Mouse (Mus musculus): ENCODE data around the gene Chmp5.

Gene Chmp5

GRCm38 (mm10) chr4:40936175-40936839 lies 11.9 kb upstream of the Chmp5 start:
- in situ Hi-C loops (cut with MboI; ENCODE audit: low pct_unique_long_range_greater_than_20kb in 1 of 2, low sequenced_read_pairs in 2 of 2, unreplicated experiment in 1 of 2): no loop called here

- in situ Hi-C loops (cut with MboI; ENCODE audit: low pct_unique_long_range_greater_than_20kb in 1 of 2, low sequenced_read_pairs in 2 of 2, unreplicated experiment in 1 of 2): no loop called here
These were observed 9.4 kb upstream of the Chmp5 start for GRCm38 (mm10) chr4:40938793-40939192.

GRCm38 (mm10) chr4:40943651-40944050 lies 4.6 kb upstream of the Chmp5 start:
- in situ Hi-C loops (cut with MboI; ENCODE audit: low pct_unique_long_range_greater_than_20kb in 1 of 2, low sequenced_read_pairs in 2 of 2, unreplicated experiment in 1 of 2): no loop called here

GRCm38 (mm10) chr4:40946516-40947121 lies 1.6 kb upstream of the Chmp5 start:
- in situ Hi-C loops (cut with MboI; ENCODE audit: low pct_unique_long_range_greater_than_20kb in 1 of 2, low sequenced_read_pairs in 2 of 2, unreplicated experiment in 1 of 2): no loop called here

- in situ Hi-C loops (cut with MboI; ENCODE audit: low pct_unique_long_range_greater_than_20kb in 1 of 2, low sequenced_read_pairs in 2 of 2, unreplicated experiment in 1 of 2): no loop called here
These were observed 545 bp upstream of the Chmp5 start for GRCm38 (mm10) chr4:40947565-40948159.

- in situ Hi-C loops (cut with MboI; ENCODE audit: low pct_unique_long_range_greater_than_20kb in 1 of 2, low sequenced_read_pairs in 2 of 2, unreplicated experiment in 1 of 2): no loop called here
These were observed 5.3 kb downstream of the Chmp5 start for GRCm38 (mm10) chr4:40953521-40953920.

DNA sequence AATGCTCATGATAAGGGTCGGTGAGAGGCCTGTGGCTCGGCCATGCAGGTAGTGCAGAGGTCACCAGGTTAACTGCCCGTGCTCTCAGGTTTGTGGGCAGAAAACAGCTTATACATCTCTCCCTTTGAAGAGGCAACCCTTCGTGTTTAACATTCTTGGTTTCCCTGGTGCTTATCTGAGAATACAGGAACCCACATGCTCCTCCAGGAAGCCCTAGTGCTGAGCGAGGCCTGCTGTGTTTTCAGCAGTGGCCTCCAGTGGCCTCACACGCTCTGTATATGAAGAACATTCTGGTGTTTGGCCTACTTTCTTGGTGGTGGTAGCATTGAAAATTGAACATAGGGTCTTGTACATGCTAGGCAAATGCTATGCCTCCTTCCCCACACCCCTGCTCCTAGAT lies 7.7 kb downstream of the Chmp5 start:
- in situ Hi-C loops (cut with MboI; ENCODE audit: low pct_unique_long_range_greater_than_20kb in 1 of 2, low sequenced_read_pairs in 2 of 2, unreplicated experiment in 1 of 2): no loop called here

- in situ Hi-C loops (cut with MboI; ENCODE audit: low pct_unique_long_range_greater_than_20kb in 1 of 2, low sequenced_read_pairs in 2 of 2, unreplicated experiment in 1 of 2): no loop called here
These were observed 15.3 kb downstream of the Chmp5 start for GRCm38 (mm10) chr4:40963536-40963935.

DNA sequence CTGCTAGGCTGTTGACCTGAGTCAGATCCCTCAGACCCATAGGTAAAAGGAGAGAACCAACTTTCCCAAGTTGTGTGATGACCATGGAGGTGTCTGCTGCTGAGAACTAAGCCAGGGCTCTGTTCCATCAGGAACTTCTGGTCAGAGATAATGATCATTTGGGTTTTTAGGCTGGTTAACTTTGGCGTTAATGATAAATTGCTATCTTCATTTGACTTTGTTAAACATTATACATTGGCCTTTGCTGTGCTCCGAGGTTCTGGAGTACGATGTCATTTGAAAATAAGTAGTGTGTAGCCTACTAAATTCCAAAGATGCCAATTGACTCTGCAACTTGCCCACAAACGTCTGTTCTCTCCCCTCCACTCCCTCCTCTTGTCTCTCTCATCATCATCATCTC lies 21.0 kb downstream of the Chmp5 start:
- in situ Hi-C loops (cut with MboI; ENCODE audit: low pct_unique_long_range_greater_than_20kb in 1 of 2, low sequenced_read_pairs in 2 of 2, unreplicated experiment in 1 of 2): no loop called here

DNA sequence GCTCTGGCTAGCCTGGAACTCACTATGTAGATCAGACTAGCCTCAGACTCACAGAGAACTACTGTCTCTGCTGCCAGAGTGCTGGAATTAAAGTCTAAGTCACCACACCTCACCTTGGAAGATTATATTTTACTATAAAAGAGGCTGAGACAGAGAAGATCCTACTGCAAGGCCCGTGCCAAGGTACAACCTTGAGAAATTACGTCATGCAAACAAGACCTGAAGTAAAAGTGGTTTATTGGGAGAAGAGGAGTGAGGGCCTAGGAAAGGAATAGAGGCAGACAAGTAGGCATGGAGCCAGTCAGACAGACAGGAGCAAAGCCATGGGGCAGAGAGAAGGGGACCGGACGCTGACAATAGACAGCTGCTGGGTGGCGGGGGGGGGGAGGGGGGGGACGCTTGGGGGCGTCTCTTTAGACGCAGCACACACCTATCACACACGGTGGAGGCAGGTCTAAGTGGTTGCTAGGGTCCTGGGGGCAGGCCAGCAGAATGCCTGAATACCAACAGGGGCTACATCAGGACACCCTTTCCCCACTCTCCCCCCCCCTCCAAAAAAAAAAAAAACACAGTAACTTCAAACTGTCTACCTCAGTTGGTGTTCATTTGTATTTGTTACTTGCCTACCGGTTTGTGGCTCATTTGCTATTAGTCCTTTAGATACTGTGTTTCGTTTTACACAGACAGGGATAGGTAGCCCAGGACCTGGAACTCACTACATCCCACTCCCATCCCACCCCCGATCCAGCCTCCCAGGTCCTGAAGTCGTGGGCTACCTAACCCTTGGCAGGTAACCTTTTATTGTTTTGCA lies 21.8 kb downstream of the Chmp5 start:
- in situ Hi-C loops (cut with MboI; ENCODE audit: low pct_unique_long_range_greater_than_20kb in 1 of 2, low sequenced_read_pairs in 2 of 2, unreplicated experiment in 1 of 2): no loop called here

DNA sequence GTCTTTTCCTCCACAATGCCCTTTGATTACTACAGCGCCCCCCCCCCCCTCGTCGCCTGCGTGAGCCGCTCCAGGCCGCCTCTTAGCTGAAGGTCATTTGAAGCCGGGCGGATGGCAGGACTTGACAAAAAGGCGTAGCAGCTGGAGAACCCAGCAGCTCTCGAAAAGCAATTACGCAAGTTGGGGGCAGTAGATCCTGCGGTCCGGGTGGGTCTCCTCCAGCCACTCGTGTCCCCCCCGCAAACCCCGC lies 22.3 kb downstream of the Chmp5 start:
- in situ Hi-C loops (cut with MboI; ENCODE audit: low pct_unique_long_range_greater_than_20kb in 1 of 2, low sequenced_read_pairs in 2 of 2, unreplicated experiment in 1 of 2): no loop called here

- in situ Hi-C loops (cut with MboI; ENCODE audit: low pct_unique_long_range_greater_than_20kb in 1 of 2, low sequenced_read_pairs in 2 of 2, unreplicated experiment in 1 of 2): no loop called here
These were observed 22.9 kb downstream of the Chmp5 start, which contains the start of gene Nfx1 for GRCm38 (mm10) chr4:40970842-40971701. Gene Nfx1 (plus strand): TSS chr4:40970906.

DNA sequence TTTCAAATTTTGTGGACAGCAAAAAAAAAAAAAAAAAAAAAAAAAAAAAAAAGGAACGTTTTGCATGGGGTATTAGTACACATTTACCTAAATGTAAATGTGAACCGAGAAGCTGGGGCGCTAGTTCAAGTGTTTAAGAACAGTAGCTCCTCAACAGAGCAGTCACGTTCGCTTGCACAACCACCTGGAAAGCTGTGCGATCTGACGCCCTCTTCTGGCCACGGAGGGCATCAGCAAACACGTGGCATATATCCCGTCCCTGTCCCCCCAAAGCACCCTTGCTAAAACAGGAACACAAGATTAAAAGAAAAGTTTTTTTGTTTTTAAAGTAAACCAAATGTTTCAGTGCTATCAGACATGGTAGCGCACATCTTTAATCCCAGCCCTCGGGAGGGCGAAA lies 23.5 kb downstream of the Chmp5 start:
- in situ Hi-C loops (cut with MboI; ENCODE audit: low pct_unique_long_range_greater_than_20kb in 1 of 2, low sequenced_read_pairs in 2 of 2, unreplicated experiment in 1 of 2): no loop called here

GRCm38 (mm10) chr4:40974011-40974410 lies 25.8 kb downstream of the Chmp5 start:
- in situ Hi-C loops (cut with MboI; ENCODE audit: low pct_unique_long_range_greater_than_20kb in 1 of 2, low sequenced_read_pairs in 2 of 2, unreplicated experiment in 1 of 2): no loop called here

DNA sequence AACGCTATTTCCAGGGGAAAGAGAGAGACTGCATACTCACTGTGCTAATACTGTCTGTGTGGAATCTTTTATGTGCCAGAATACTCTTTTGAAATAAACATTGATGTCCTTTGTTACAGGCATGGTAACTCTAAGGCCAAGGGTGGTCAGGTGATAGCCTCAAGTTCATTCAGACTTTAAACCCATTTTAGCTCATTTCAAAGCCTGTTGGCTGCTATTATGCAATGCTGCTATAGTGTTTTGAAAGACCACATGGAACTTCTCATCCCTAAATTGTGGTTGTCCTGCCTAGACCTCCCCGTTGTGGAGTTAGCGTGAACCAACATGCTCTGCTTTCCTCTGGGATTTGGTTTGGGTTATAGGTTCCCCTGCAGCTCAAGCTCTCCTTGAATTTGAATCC lies 27.5 kb downstream of the Chmp5 start:
- in situ Hi-C loops (cut with MboI; ENCODE audit: low pct_unique_long_range_greater_than_20kb in 1 of 2, low sequenced_read_pairs in 2 of 2, unreplicated experiment in 1 of 2): no loop called here

GRCm38 (mm10) chr4:40976651-40977050 lies 28.4 kb downstream of the Chmp5 start:
- in situ Hi-C loops (cut with MboI; ENCODE audit: low pct_unique_long_range_greater_than_20kb in 1 of 2, low sequenced_read_pairs in 2 of 2, unreplicated experiment in 1 of 2): no loop called here

DNA sequence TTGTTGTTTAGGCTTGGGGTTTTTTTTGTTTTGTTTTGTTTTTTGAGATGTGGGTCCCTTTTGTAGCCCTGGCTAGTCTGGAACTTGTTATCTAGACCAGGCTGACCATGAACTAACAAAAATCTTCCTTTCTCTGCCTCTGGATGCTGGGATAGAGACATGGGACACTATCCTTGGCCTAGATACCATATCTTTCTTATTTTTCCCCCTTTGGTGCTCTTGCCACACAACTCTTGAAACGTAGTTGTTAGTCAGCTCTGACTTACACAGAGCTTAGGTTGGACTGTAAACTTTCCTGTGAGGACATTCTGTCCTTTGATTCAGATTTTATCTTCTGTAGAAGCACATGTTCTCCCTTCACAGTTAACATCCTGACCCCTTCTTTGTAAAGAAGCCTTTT lies 31.2 kb downstream of the Chmp5 start:
- in situ Hi-C loops (cut with MboI; ENCODE audit: low pct_unique_long_range_greater_than_20kb in 1 of 2, low sequenced_read_pairs in 2 of 2, unreplicated experiment in 1 of 2): no loop called here

- in situ Hi-C loops (cut with MboI; ENCODE audit: low pct_unique_long_range_greater_than_20kb in 1 of 2, low sequenced_read_pairs in 2 of 2, unreplicated experiment in 1 of 2): no loop called here
These were observed 34.3 kb downstream of the Chmp5 start for GRCm38 (mm10) chr4:40982486-40982885.

DNA sequence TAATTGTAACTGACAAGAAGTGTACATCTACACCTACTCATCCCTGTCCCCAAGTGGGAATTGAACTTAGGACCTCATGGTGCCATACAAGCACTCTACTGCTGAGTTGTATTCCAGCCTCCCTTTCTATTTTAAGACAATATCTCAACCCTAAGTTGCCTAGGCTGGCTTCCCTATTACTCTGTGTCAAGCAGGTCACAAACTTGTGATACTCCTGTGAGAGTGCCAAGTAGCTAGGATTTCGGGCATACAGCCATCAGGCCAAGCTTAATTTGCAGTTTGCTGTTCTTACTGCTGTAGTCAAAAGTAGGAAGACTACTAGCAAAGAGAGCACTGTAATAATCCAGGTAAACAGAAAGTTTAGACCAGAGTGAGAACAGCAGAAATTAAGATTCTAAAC lies 35.5 kb downstream of the Chmp5 start:
- in situ Hi-C loops (cut with MboI; ENCODE audit: low pct_unique_long_range_greater_than_20kb in 1 of 2, low sequenced_read_pairs in 2 of 2, unreplicated experiment in 1 of 2): no loop called here
